ENCODE assay signal across 21 mouse cellular contexts in genomic region chr4:4635856-4636255, GRCm38 (mm10).
DNase-seq lines count a peak whose midpoint lies in the region; ATAC-seq and TF ChIP-seq lines count a peak whose summit lies in the region.
"Had no signal": no experiment of that assay in that cellular context is flagged by ENCODE, and none has a peak within 500 bp of the region (broad histone marks: within the 10 kb centered on the region; RNA-seq: fewer than 3 reads in every experiment).

No protein-coding gene starts in this region.

- H3K27me3 ChIP-seq in limb, embryonic 11.5 days (ENCODE audit: control insufficient read depth, insufficient read depth, low read length) = no peaks in the 10 kb centered on the region
- H3K27me3 ChIP-seq in limb, embryonic 10.5 days (ENCODE audit: low read depth, poor library complexity, severe bottlenecking) = no peaks in the 10 kb centered on the region
- no peaks in the 10 kb centered on the region for H3K27me3 ChIP-seq in CH12.LX (replicated peaks)
- no peaks in the 10 kb centered on the region for H3K27me3 ChIP-seq in limb, embryonic 13.5 days
- H3K27me3 ChIP-seq: embryonic facial prominence, embryonic 15.5 days; forebrain, embryonic 15.5 days; hindbrain, embryonic 12.5 days had no signal

- H3K36me3 ChIP-seq in limb, embryonic 11.5 days (ENCODE audit: control insufficient read depth, insufficient read depth, low read length) = no peaks in the 10 kb centered on the region
- H3K36me3 ChIP-seq in limb, embryonic 10.5 days = no peaks in the 10 kb centered on the region
- no peaks in the 10 kb centered on the region for H3K36me3 ChIP-seq in CH12.LX (replicated peaks in 1 of 2; ENCODE audit: control insufficient read depth in 1 of 2, insufficient read depth in 1 of 2, low read length in 1 of 2)
- no peaks in the 10 kb centered on the region for H3K36me3 ChIP-seq in limb, embryonic 13.5 days
- H3K36me3 ChIP-seq: embryonic facial prominence, embryonic 15.5 days; forebrain, embryonic 15.5 days; G1E; heart, embryonic 10.5 days; hindbrain, embryonic 12.5 days had no signal

- no peak for TF ChIP-seq POLR2A in CH12.LX (IDR thresholded peaks at IDR 0.05; ENCODE audit: low read depth, low read length)

- H3K9ac ChIP-seq in limb, embryonic 11.5 days (ENCODE audit: low read length) = no peak overlapping the region
- H3K9ac ChIP-seq in CH12.LX (ENCODE audit: insufficient read depth, low read depth) = no peak overlapping the region
- no peak overlapping the region for H3K9ac ChIP-seq in limb, embryonic 13.5 days
- H3K9ac ChIP-seq: embryonic facial prominence, embryonic 15.5 days; forebrain, embryonic 15.5 days; hindbrain, embryonic 12.5 days had no signal

- dilution Hi-C loops in CH12.LX (cut with MboI; ENCODE audit: extremely low pct_ligation_motif_present, extremely low pct_unique_long_range_greater_than_20kb, low sequenced_read_pairs) = no loop called here

- no peaks in the 10 kb centered on the region for H3K79me2 ChIP-seq in CH12.LX (replicated peaks; ENCODE audit: control insufficient read depth, extremely low read depth, insufficient read depth, poor library complexity, severe bottlenecking)

- WGBS in limb, embryonic 11.5 days = 33% methylated on average over 1 of the region's 1 CpGs
- 44% methylated on average over 1 of the region's 1 CpGs for WGBS in limb, embryonic 10.5 days
- 15% methylated on average over 1 of the region's 1 CpGs for WGBS in limb, embryonic 13.5 days

- no peak overlapping the region for H3K4me2 ChIP-seq in limb, embryonic 11.5 days (ENCODE audit: low read depth, severe bottlenecking)
- no peak overlapping the region for H3K4me2 ChIP-seq in CH12.LX (ENCODE audit: insufficient read depth, low read depth, poor library complexity, severe bottlenecking)
- H3K4me2 ChIP-seq in limb, embryonic 13.5 days (replicated peaks) = no peak overlapping the region
- H3K4me2 ChIP-seq: embryonic facial prominence, embryonic 15.5 days; forebrain, embryonic 15.5 days; hindbrain, embryonic 12.5 days had no signal

- TF ChIP-seq CTCF in CH12.LX (conservative IDR thresholded peaks at IDR 0.05 in 1 of 2, IDR thresholded peaks at IDR 0.05 in 1 of 2; ENCODE audit: low read depth in 2 of 2, low read length in 2 of 2) = no peak

- no peak overlapping the region for H3K4me3 ChIP-seq in limb, embryonic 11.5 days (ENCODE audit: low read depth, low read length)
- no peak overlapping the region for H3K4me3 ChIP-seq in limb, embryonic 10.5 days
- no peak overlapping the region for H3K4me3 ChIP-seq in CH12.LX (replicated peaks in 1 of 3; ENCODE audit: low read depth in 2 of 3, low read length in 2 of 3, poor library complexity in 1 of 3)
- H3K4me3 ChIP-seq in limb, embryonic 13.5 days = no peak overlapping the region
- H3K4me3 ChIP-seq: embryonic facial prominence, embryonic 15.5 days; forebrain, embryonic 15.5 days; heart, embryonic 10.5 days; hindbrain, embryonic 12.5 days had no signal

- in situ Hi-C loops in CH12.LX (cut with MboI; ENCODE audit: low pct_ligation_motif_present, low pct_unique_long_range_greater_than_20kb, low sequenced_read_pairs) = no loop called here

- no peaks in the 10 kb centered on the region for H3K9me3 ChIP-seq in limb, embryonic 11.5 days (ENCODE audit: control insufficient read depth, low read length)
- no peaks in the 10 kb centered on the region for H3K9me3 ChIP-seq in limb, embryonic 10.5 days (replicated peaks)
- H3K9me3 ChIP-seq in CH12.LX (replicated peaks; ENCODE audit: low read length) = no peaks in the 10 kb centered on the region
- H3K9me3 ChIP-seq in limb, embryonic 13.5 days = no peaks in the 10 kb centered on the region
- H3K9me3 ChIP-seq: embryonic facial prominence, embryonic 15.5 days; forebrain, embryonic 15.5 days; G1E; heart, embryonic 10.5 days; hindbrain, embryonic 12.5 days had no signal

- peaks cover 4% of the 10 kb centered on the region; the same call in 1 of the 2 replicates for H3K4me1 ChIP-seq in limb, embryonic 11.5 days (ENCODE audit: control insufficient read depth, insufficient read depth, low read length)
- peaks cover 22% of the 10 kb centered on the region for H3K4me1 ChIP-seq in limb, embryonic 10.5 days
- H3K4me1 ChIP-seq in CH12.LX (ENCODE audit: control insufficient read depth in 1 of 2, insufficient read depth in 2 of 2) = peaks cover 3 to 11% of the 10 kb centered on the region in 2 experiments; a peak in 3 of 4 replicates
- peaks cover 26% of the 10 kb centered on the region for H3K4me1 ChIP-seq in limb, embryonic 13.5 days
- H3K4me1 ChIP-seq: forebrain, embryonic 15.5 days; heart, embryonic 10.5 days had no signal

- ATAC-seq in limb, embryonic 11.5 days (ENCODE audit: insufficient number of reproducible peaks, low FRiP score, low TSS enrichment, low read depth) = peak; percentile 17; the same call in 1 of the 2 replicates
- ATAC-seq in limb, embryonic 13.5 days (ENCODE audit: low FRiP score, low read depth) = peak; percentile 21; the same call in 1 of the 2 replicates
- ATAC-seq: forebrain, embryonic 15.5 days; hindbrain, embryonic 16.5 days; inflammation-experienced regulatory T-cells, adult 6 months had no signal

- TF ChIP-seq EP300 in CH12.LX (IDR thresholded peaks at IDR 0.05; ENCODE audit: low read length) = no peak

- no peak overlapping the region for H3K27ac ChIP-seq in limb, embryonic 11.5 days (replicated peaks; ENCODE audit: low read depth, low read length)
- H3K27ac ChIP-seq in limb, embryonic 10.5 days = no peak overlapping the region
- H3K27ac ChIP-seq in CH12.LX (ENCODE audit: insufficient read depth, low read depth) = no peak overlapping the region
- 0 out of 2 replicates have a peak overlapping the region, but pooled peaks have one; percentile 11 for H3K27ac ChIP-seq in limb, embryonic 13.5 days
- H3K27ac ChIP-seq: embryonic facial prominence, embryonic 15.5 days; forebrain, embryonic 15.5 days; heart, embryonic 10.5 days; hindbrain, embryonic 12.5 days had no signal

- no peak for TF ChIP-seq RAD21 in CH12.LX (IDR thresholded peaks at IDR 0.05; ENCODE audit: low read depth, low read length)

- no peak for DNase-seq in limb, embryonic 11.5 days (ENCODE audit: low spot score)
- no peak for DNase-seq in limb, embryonic 10.5 days (ENCODE audit: low spot score)
- no peak for DNase-seq in CH12.LX (ENCODE audit: extremely low read depth)
- DNase-seq in B cell, adult 2 months = no peak
- DNase-seq in cerebellum, adult 11 months = no peak
- DNase-seq: adrenal gland, adult 8-10 months; adrenal gland, postnatal 36 days; cerebellum, adult 8-10 months; cerebellum, postnatal 14 days; gastrocnemius, postnatal 10 days; heart, adult 18-20 months; heart, postnatal 10 days; heart, postnatal 4 days had no signal

TF ChIP-seq in CH12.LX, 34 proteins besides CTCF, POLR2A, EP300 and RAD21:
- TF ChIP-seq ZNF384 (IDR thresholded peaks at IDR 0.05; ENCODE audit: low read depth, low read length) (0 out of 2 replicates have a peak, but pooled peaks have one; percentile 10), E2F4 (IDR thresholded peaks at IDR 0.05; ENCODE audit: insufficient replicate concordance, low read depth, low read length) (no peak)
TF ChIP-seq in CH12.LX: peak in this region for 1.
